Comparison of ENCODE assay signal across 10 mouse cellular contexts in genomic region chr3:102526481-102526880, GRCm38 (mm10). TPM values are rescaled to one million over a fixed set of nuclear protein-coding genes. Genes with fewer than 3 reads are reported as not detected.
DNase-seq lines count a peak whose midpoint lies in the region; ATAC-seq lines count a peak whose summit lies in the region.
"Had no signal": no experiment of that assay in that cellular context is flagged by ENCODE, and none has a peak within 500 bp of the region (broad histone marks: within the 10 kb centered on the region; RNA-seq: fewer than 3 reads in every experiment).

No protein-coding gene starts in this region.

- intact Hi-C loops in heart, postnatal 36 days (cut with DNase I) = loop anchor here (10.0 kb wide), 1 partner anchor 138 kb away; no protein-coding TSS in a partner anchor

- no peaks in the 10 kb centered on the region for H3K27me3 ChIP-seq in kidney, embryonic 16.5 days (ENCODE audit: insufficient read depth, low read length)
- H3K27me3 ChIP-seq in embryonic facial prominence, embryonic 14.5 days (replicated peaks; ENCODE audit: control insufficient read depth, insufficient read depth, low read length) = no peaks in the 10 kb centered on the region
- no peaks in the 10 kb centered on the region for H3K27me3 ChIP-seq in liver, embryonic 11.5 days (replicated peaks; ENCODE audit: control insufficient read depth, insufficient read depth, low read length)

- H3K9me3 ChIP-seq in kidney, embryonic 16.5 days (ENCODE audit: low read length) = no peaks in the 10 kb centered on the region
- no peaks in the 10 kb centered on the region for H3K9me3 ChIP-seq in embryonic facial prominence, embryonic 14.5 days (ENCODE audit: control insufficient read depth, low read length)
- H3K9me3 ChIP-seq in liver, embryonic 11.5 days (ENCODE audit: control insufficient read depth, low read length) = no peaks in the 10 kb centered on the region

- H3K4me2 ChIP-seq in kidney, embryonic 16.5 days (replicated peaks; ENCODE audit: low read depth, low read length) = no peak overlapping the region
- peak overlapping the region; percentile 50 for H3K4me2 ChIP-seq in embryonic facial prominence, embryonic 14.5 days (ENCODE audit: low read depth, low read length)
- no peak overlapping the region for H3K4me2 ChIP-seq in liver, embryonic 11.5 days

- no peak overlapping the region for H3K4me3 ChIP-seq in kidney, embryonic 16.5 days (ENCODE audit: low read length)
- peak overlapping the region; percentile 10; the same call in 1 of the 2 replicates for H3K4me3 ChIP-seq in embryonic facial prominence, embryonic 14.5 days (ENCODE audit: low read depth, low read length)
- no peak overlapping the region for H3K4me3 ChIP-seq in liver, embryonic 11.5 days (ENCODE audit: low read depth, low read length)
- H3K4me3 ChIP-seq: erythroblast, embryonic 14.5 days had no signal

- 58% methylated on average over 6 of the region's 6 CpGs for WGBS in kidney, embryonic 16.5 days
- 33% methylated on average over 6 of the region's 6 CpGs for WGBS in embryonic facial prominence, embryonic 14.5 days
- WGBS in liver, embryonic 11.5 days = 56% methylated on average over 6 of the region's 6 CpGs

- H3K9ac ChIP-seq in kidney, embryonic 16.5 days (replicated peaks; ENCODE audit: low read length) = no peak overlapping the region
- 0 out of 2 replicates have a peak overlapping the region, but pooled peaks have one; percentile 1 for H3K9ac ChIP-seq in embryonic facial prominence, embryonic 14.5 days (ENCODE audit: low read depth, low read length)
- H3K9ac ChIP-seq in liver, embryonic 11.5 days (ENCODE audit: low read depth, low read length) = no peak overlapping the region

- H3K36me3 ChIP-seq in kidney, embryonic 16.5 days (ENCODE audit: insufficient read depth, low read length) = no peaks in the 10 kb centered on the region
- H3K36me3 ChIP-seq in embryonic facial prominence, embryonic 14.5 days (ENCODE audit: control insufficient read depth, insufficient read depth, low read length) = no peaks in the 10 kb centered on the region
- no peaks in the 10 kb centered on the region for H3K36me3 ChIP-seq in liver, embryonic 11.5 days (ENCODE audit: control insufficient read depth, insufficient read depth, low read length)

- peak; percentile 28 for DNase-seq in kidney, postnatal 14 days
- peak; percentile 91 for DNase-seq in embryonic facial prominence, embryonic 14.5 days (ENCODE audit: low spot score)
- peak; percentile 63 to 67 for DNase-seq in heart, postnatal 36 days
- DNase-seq in ovary, postnatal 14 days (ENCODE audit: low spot score) = peak; percentile 37
- no peak for DNase-seq in liver, embryonic 11.5 days (ENCODE audit: low spot score)
- DNase-seq in cerebellum, adult 11-12 months = no peak

- H3K4me1 ChIP-seq in kidney, embryonic 16.5 days (ENCODE audit: insufficient read depth, low read length) = no peaks in the 10 kb centered on the region
- peaks cover 34% of the 10 kb centered on the region for H3K4me1 ChIP-seq in embryonic facial prominence, embryonic 14.5 days (ENCODE audit: control insufficient read depth, insufficient read depth, low read length)
- no peaks in the 10 kb centered on the region for H3K4me1 ChIP-seq in liver, embryonic 11.5 days (replicated peaks; ENCODE audit: control insufficient read depth, insufficient read depth, low read length)

- H3K27ac ChIP-seq in kidney, embryonic 16.5 days (ENCODE audit: low read length) = no peak overlapping the region
- peak overlapping the region; percentile 85 for H3K27ac ChIP-seq in embryonic facial prominence, embryonic 14.5 days (replicated peaks; ENCODE audit: low read depth, low read length)
- H3K27ac ChIP-seq in liver, embryonic 11.5 days (ENCODE audit: low read depth, low read length) = no peak overlapping the region

- no peak for ATAC-seq in kidney, embryonic 16.5 days (ENCODE audit: low FRiP score, low TSS enrichment)
- peak; percentile 74 for ATAC-seq in embryonic facial prominence, embryonic 14.5 days (ENCODE audit: low read depth)
- no peak for ATAC-seq in liver, embryonic 11.5 days (replicated peaks; ENCODE audit: low FRiP score)
- no peak for ATAC-seq in granulocyte monocyte progenitor cell, adult 5-6 weeks (replicated peaks; ENCODE audit: poor library complexity, severe bottlenecking)

RNA-seq across cellular contexts. Expression of gene Ngf, which starts 56.8 kb away (rescaled TPM):
- polyA plus RNA-seq in kidney, embryonic 16.5 days (2015; fragmentation: Nextera tagmentation; extraction: Ambion mirVana) = 4.1 and 4.7 TPM in 2 replicates
- polyA plus RNA-seq in embryonic facial prominence, embryonic 14.5 days (2014; fragmentation: Nextera tagmentation; extraction: Ambion mirVana) = 7.0 and 8.9 TPM in 2 replicates
- 1 to 10 TPM; 6.1 to 7.6 TPM for total RNA-seq in heart, postnatal 36 days (2021)
- polyA plus RNA-seq in liver, embryonic 11.5 days (2014; fragmentation: Nextera tagmentation; extraction: Ambion mirVana) = not detected in 2 replicates
- total RNA-seq in granulocyte monocyte progenitor cell, adult 5-6 weeks (2014; fragmentation: Nextera tagmentation) = not detected in 2 replicates
- not detected in 2 replicates for total RNA-seq in granulocyte monocyte progenitor cell, adult 5-6 weeks (2017)
- total RNA-seq: neutrophil, adult 5-6 weeks had no signal
- polyA plus RNA-seq: erythroblast, embryonic 14.5 days had no signal

Comparison
In these comparisons a context has a peak if more than half of its experiments do, and no peak if none do; other contexts are left out.
1. DNase-seq: peak in kidney, postnatal 14 days (single experiment), embryonic facial prominence, embryonic 14.5 days (single experiment), heart, postnatal 36 days (2 of 2) and ovary, postnatal 14 days (single experiment); none in liver, embryonic 11.5 days (single experiment) and cerebellum, adult 11-12 months (single experiment).